Mouse (Mus musculus) small intestine, adult 10 weeks (tissue): Measurements from ENCODE around the gene Dyx1c1. TPM values are rescaled to one million over a fixed set of nuclear protein-coding genes. Genes with fewer than 3 reads are reported as not detected.

Experiments used
- polyA plus RNA-seq: library from polyadenylated mRNA; stranded (reverse); fragments of 350-450 nt; fragmentation: Illumina TruSeq; extraction: RNeasy Lipid Tissue Mini Kit (QIAGEN cat#74804); gene quantifications from one replicate; pipeline ENCODE4 v1.2.3, GENCODE M21; 2014; ENCODE audit warnings: low replicate concordance

Gene Dyx1c1
- not detected for polyA plus RNA-seq

DNA sequence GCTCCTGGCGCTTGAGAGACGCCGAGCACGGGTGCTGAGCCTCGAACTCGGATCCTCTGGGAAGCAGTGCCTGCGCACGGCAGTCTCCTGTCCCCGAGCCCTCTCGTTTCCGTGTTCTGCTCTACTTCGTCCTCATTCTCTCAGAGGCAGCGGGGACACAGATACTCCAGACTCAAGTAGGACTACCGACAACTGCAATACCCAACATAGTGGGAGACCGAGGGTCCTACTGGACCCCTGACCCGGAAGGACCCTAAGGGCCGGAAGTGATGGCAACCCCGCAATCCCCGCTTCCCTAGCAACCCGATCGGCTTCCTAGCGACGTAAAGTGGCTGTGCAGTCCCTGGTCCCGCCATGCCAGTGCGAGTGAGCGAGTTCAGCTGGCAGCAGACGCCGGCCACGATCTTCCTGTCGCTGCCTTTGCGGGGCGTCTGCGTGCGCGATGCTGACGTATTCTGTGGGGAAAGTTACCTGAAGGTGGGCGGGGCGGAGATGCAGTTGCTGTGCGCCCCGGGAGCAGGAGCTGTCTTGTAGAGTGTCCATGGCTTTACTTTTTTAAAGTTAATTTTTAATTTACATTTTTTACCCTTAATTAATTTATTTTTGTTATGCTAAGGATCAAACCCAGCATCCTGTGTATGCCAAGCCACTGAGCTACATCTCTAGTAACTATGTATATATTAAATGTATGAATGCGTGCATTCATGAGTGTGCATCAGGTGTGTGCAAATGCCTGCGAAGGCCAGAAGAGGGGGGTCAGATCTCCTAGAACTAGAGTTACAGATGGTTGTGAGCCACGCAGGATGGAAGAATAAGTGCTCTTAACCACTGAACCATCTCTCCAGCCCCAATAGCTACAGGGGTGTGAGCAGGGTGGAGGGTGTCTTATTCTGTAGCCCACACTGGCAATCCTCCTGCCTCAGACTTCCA lies at the start of gene Dyx1c1, which contains the start of gene Gm44503:
Gene Dyx1c1 (plus strand): TSS at position 265 of the 930 bp plus-strand sequence.
Gene Gm44503 (plus strand): TSS at position 332 of the 930 bp plus-strand sequence.

GRCm38 (mm10) chr9:72925021-72925934 lies 33.3 kb upstream of the Dyx1c1 start, which contains the start of gene Pygo1:
TSS of gene Pygo1 (plus strand) at chr9:72925645.

GRCm38 (mm10) chr9:72985250-72986220 lies 26.9 kb downstream of the Dyx1c1 start, which contains the start of the genes Ccpg1os and Ccpg1:
TSS of gene Ccpg1os (minus strand) at chr9:72985382.
TSS of gene Ccpg1 (plus strand) at chr9:72985429.

Other genes with a start within 250 kb of the Dyx1c1 start
- gene Prtg, start 151.9 kb upstream of the Dyx1c1 start, polyA plus RNA-seq = 0.19 TPM
- gene Pygo1, start 33.1 kb upstream of the Dyx1c1 start, polyA plus RNA-seq = 0.82 TPM
- not detected for gene Gm44503, start 67 bp downstream of the Dyx1c1 start, polyA plus RNA-seq
- gene Ccpg1os, start 26.6 kb downstream of the Dyx1c1 start, polyA plus RNA-seq = 8.4 TPM
- 57.4 TPM for gene Ccpg1, start 26.6 kb downstream of the Dyx1c1 start, polyA plus RNA-seq
- 5.1 TPM for gene Pigb, start 81.6 kb downstream of the Dyx1c1 start, polyA plus RNA-seq
- 18.5 TPM for gene Rab27a, start 86.1 kb downstream of the Dyx1c1 start, polyA plus RNA-seq
- gene Khdc3, start 143.1 kb downstream of the Dyx1c1 start, polyA plus RNA-seq = not detected
- gene Gm20509, start 143.7 kb downstream of the Dyx1c1 start, polyA plus RNA-seq = not detected
- gene Rsl24d1, start 154.6 kb downstream of the Dyx1c1 start, polyA plus RNA-seq = 35.5 TPM